Mouse (Mus musculus): ENCODE measurements at regions not wholly inside any gene's neighbourhood (a gene's known extent, or its start where the extent isn't known, plus 50 kb on each side); places are given as distances from the start of the nearest gene placed in this dataset.
"Not testable (repeated sequence)": the region's sequence is repeated elsewhere in the genome, so short reads cannot be mapped to it uniquely, and the experiment has no call there.

GRCm38 (mm10) chr12:119102106-119102505 lies 135.9 kb upstream of the Abcb5 start:
- H3K9me3 ChIP-seq (ENCODE audit: control insufficient read depth, insufficient read depth, low read depth, low read length); H3K9ac ChIP-seq (ENCODE audit: insufficient read depth, low read depth, low read length, poor library complexity, severe bottlenecking); in situ Hi-C loops (cut with MboI; ENCODE audit: low sequenced_read_pairs in 2 of 2, unreplicated experiment in 2 of 2); H3K36me3 ChIP-seq (ENCODE audit: control insufficient read depth, insufficient read depth, low read length, poor library complexity, severe bottlenecking); H3K4me3 ChIP-seq (ENCODE audit: insufficient read depth in 1 of 2, low read depth in 1 of 2, low read length in 2 of 2, poor library complexity in 1 of 2, severe bottlenecking in 1 of 2); H3K27ac ChIP-seq (ENCODE audit: insufficient read depth, low read depth, low read length, poor library complexity, severe bottlenecking); DNase-seq (ENCODE audit: low read depth, low spot score); H3K4me1 ChIP-seq (ENCODE audit: control insufficient read depth in 2 of 2, insufficient read depth in 2 of 2, low read length in 2 of 2, poor library complexity in 1 of 2): not testable (repeated sequence)

- Histone ChIP-seq H3K36me3 (ENCODE audit: control insufficient read depth, insufficient read depth, low read length, poor library complexity, severe bottlenecking) (no peaks in the 10 kb centered on the region), H3K27ac (ENCODE audit: insufficient read depth, low read depth, low read length, poor library complexity, severe bottlenecking) (no peak overlapping the region), H3K9ac (ENCODE audit: insufficient read depth, low read depth, low read length, poor library complexity, severe bottlenecking) (no peak overlapping the region), H3K4me1 (ENCODE audit: control insufficient read depth in 2 of 2, insufficient read depth in 2 of 2, low read length in 2 of 2, poor library complexity in 1 of 2) (no peaks in the 10 kb centered on the region), H3K9me3 (ENCODE audit: control insufficient read depth, insufficient read depth, low read depth, low read length) (no peaks in the 10 kb centered on the region), H3K4me3 (ENCODE audit: insufficient read depth in 1 of 2, low read depth in 1 of 2, low read length in 2 of 2, poor library complexity in 1 of 2, severe bottlenecking in 1 of 2) (no peak overlapping the region)
- no peak for DNase-seq (ENCODE audit: low read depth, low spot score)
- in situ Hi-C loops (cut with MboI; ENCODE audit: low sequenced_read_pairs in 2 of 2, unreplicated experiment in 2 of 2), result no loop called here
- no peak for TF ChIP-seq CHD2 (IDR thresholded peaks at IDR 0.05; ENCODE audit: low read depth, low read length)
- no peak for TF ChIP-seq ZNF384 (IDR thresholded peaks at IDR 0.05; ENCODE audit: low read depth, low read length)
- no peak for TF ChIP-seq MAFK (IDR thresholded peaks at IDR 0.05; ENCODE audit: insufficient read depth, low read depth, low read length)
- no peak for TF ChIP-seq ZC3H11A (IDR thresholded peaks at IDR 0.05; ENCODE audit: borderline replicate concordance, low read depth, low read length)
- no peak for TF ChIP-seq HCFC1 (IDR thresholded peaks at IDR 0.05; ENCODE audit: borderline replicate concordance, insufficient read depth, low read length)
Observed at GRCm38 (mm10) chr12:119099736-119100135, 133.5 kb upstream of the Abcb5 start.

DNA sequence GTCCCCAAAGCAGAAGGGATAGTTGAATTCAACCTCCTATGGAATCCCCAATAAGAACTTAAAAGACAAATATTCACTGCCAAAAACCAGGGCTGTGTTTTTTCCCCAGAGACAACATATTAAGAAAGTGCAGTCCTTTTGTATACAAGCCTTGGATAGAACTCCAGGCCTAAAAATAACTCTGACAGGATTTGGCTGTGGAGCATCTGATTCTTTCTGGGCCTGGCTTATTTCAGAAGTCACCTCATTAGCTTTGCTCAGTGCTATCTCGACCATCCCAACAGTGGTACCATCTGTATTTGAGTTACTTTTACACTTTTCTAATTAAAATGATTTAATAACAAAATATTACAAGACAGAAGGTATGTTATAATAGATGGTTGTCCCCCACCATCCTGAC lies 131.6 kb upstream of the Abcb5 start:
- H3K9me3 ChIP-seq (ENCODE audit: control insufficient read depth, insufficient read depth, low read depth, low read length), result no peaks in the 10 kb centered on the region
- no peaks in the 10 kb centered on the region for H3K4me1 ChIP-seq (ENCODE audit: control insufficient read depth in 2 of 2, insufficient read depth in 2 of 2, low read length in 2 of 2, poor library complexity in 1 of 2)
- TF ChIP-seq HCFC1 (IDR thresholded peaks at IDR 0.05; ENCODE audit: borderline replicate concordance, insufficient read depth, low read length), result no peak
- in situ Hi-C loops (cut with MboI; ENCODE audit: low sequenced_read_pairs in 2 of 2, unreplicated experiment in 2 of 2), result no loop called here
- no peak overlapping the region for H3K4me3 ChIP-seq (ENCODE audit: insufficient read depth in 1 of 2, low read depth in 1 of 2, low read length in 2 of 2, poor library complexity in 1 of 2, severe bottlenecking in 1 of 2)
- H3K36me3 ChIP-seq (ENCODE audit: control insufficient read depth, insufficient read depth, low read length, poor library complexity, severe bottlenecking), result no peaks in the 10 kb centered on the region
- no peak overlapping the region for H3K27ac ChIP-seq (ENCODE audit: insufficient read depth, low read depth, low read length, poor library complexity, severe bottlenecking)
- no peak for DNase-seq (ENCODE audit: low read depth, low spot score)
- no peak overlapping the region for H3K9ac ChIP-seq (ENCODE audit: insufficient read depth, low read depth, low read length, poor library complexity, severe bottlenecking)

- Histone ChIP-seq H3K9me3 (ENCODE audit: control insufficient read depth, insufficient read depth, low read depth, low read length) (no peaks in the 10 kb centered on the region), H3K27ac (ENCODE audit: insufficient read depth, low read depth, low read length, poor library complexity, severe bottlenecking) (no peak overlapping the region), H3K4me1 (ENCODE audit: control insufficient read depth in 2 of 2, insufficient read depth in 2 of 2, low read length in 2 of 2, poor library complexity in 1 of 2) (no peaks in the 10 kb centered on the region), H3K4me3 (ENCODE audit: insufficient read depth in 1 of 2, low read depth in 1 of 2, low read length in 2 of 2, poor library complexity in 1 of 2, severe bottlenecking in 1 of 2) (no peak overlapping the region), H3K36me3 (ENCODE audit: control insufficient read depth, insufficient read depth, low read length, poor library complexity, severe bottlenecking) (no peaks in the 10 kb centered on the region), H3K9ac (ENCODE audit: insufficient read depth, low read depth, low read length, poor library complexity, severe bottlenecking) (no peak overlapping the region)
- in situ Hi-C loops (cut with MboI; ENCODE audit: low sequenced_read_pairs in 2 of 2, unreplicated experiment in 2 of 2), result no loop called here
- TF ChIP-seq MAFK (IDR thresholded peaks at IDR 0.05; ENCODE audit: insufficient read depth, low read depth, low read length) (no peak), CHD2 (IDR thresholded peaks at IDR 0.05; ENCODE audit: low read depth, low read length) (no peak), ZNF384 (IDR thresholded peaks at IDR 0.05; ENCODE audit: low read depth, low read length) (no peak), HCFC1 (IDR thresholded peaks at IDR 0.05; ENCODE audit: borderline replicate concordance, insufficient read depth, low read length) (no peak), ZC3H11A (IDR thresholded peaks at IDR 0.05; ENCODE audit: borderline replicate concordance, low read depth, low read length) (no peak)
- no peak for DNase-seq (ENCODE audit: low read depth, low spot score)
Observed at GRCm38 (mm10) chr12:119094314-119094713, 128.1 kb upstream of the Abcb5 start.

- Histone ChIP-seq H3K9me3 (ENCODE audit: control insufficient read depth, insufficient read depth, low read depth, low read length) (no peaks in the 10 kb centered on the region), H3K4me3 (ENCODE audit: insufficient read depth in 1 of 2, low read depth in 1 of 2, low read length in 2 of 2, poor library complexity in 1 of 2, severe bottlenecking in 1 of 2) (no peak overlapping the region), H3K27ac (ENCODE audit: insufficient read depth, low read depth, low read length, poor library complexity, severe bottlenecking) (no peak overlapping the region), H3K4me1 (ENCODE audit: control insufficient read depth in 2 of 2, insufficient read depth in 2 of 2, low read length in 2 of 2, poor library complexity in 1 of 2) (no peaks in the 10 kb centered on the region), H3K9ac (ENCODE audit: insufficient read depth, low read depth, low read length, poor library complexity, severe bottlenecking) (no peak overlapping the region), H3K36me3 (ENCODE audit: control insufficient read depth, insufficient read depth, low read length, poor library complexity, severe bottlenecking) (no peaks in the 10 kb centered on the region)
- in situ Hi-C loops (cut with MboI; ENCODE audit: low sequenced_read_pairs in 2 of 2, unreplicated experiment in 2 of 2), result no loop called here
- TF ChIP-seq CHD2 (IDR thresholded peaks at IDR 0.05; ENCODE audit: low read depth, low read length) (no peak), HCFC1 (IDR thresholded peaks at IDR 0.05; ENCODE audit: borderline replicate concordance, insufficient read depth, low read length) (no peak), MAFK (IDR thresholded peaks at IDR 0.05; ENCODE audit: insufficient read depth, low read depth, low read length) (no peak), ZNF384 (IDR thresholded peaks at IDR 0.05; ENCODE audit: low read depth, low read length) (no peak), ZC3H11A (IDR thresholded peaks at IDR 0.05; ENCODE audit: borderline replicate concordance, low read depth, low read length) (no peak)
- DNase-seq (ENCODE audit: low read depth, low spot score), result no peak
Observed at GRCm38 (mm10) chr12:119093402-119093801, 127.2 kb upstream of the Abcb5 start.

Measured in ES-E14 (cell line).